Mouse (Mus musculus) ovary, adult 10 weeks (tissue): ENCODE data around the gene Tmem106b. TPM values are rescaled to one million over a fixed set of nuclear protein-coding genes. Genes with fewer than 3 reads are reported as not detected.

Experiments used
- polyA plus RNA-seq: library from polyadenylated mRNA; stranded (reverse); fragments of 350-450 nt; fragmentation: Illumina TruSeq; extraction: RNeasy Lipid Tissue Mini Kit (QIAGEN cat#74804); gene quantifications from one replicate; pipeline ENCODE4 v1.2.3, GENCODE M21; 2014

The Tmem106b gene
- 277 TPM for polyA plus RNA-seq

GRCm38 (mm10) chr6:13069302-13070146 lies at the start of gene Tmem106b:
Tmem106b (plus strand) TSS chr6:13069759.

Other genes with a start within 250 kb of the Tmem106b start
- 0.71 TPM for gene Vwde, start 155.2 kb downstream of the Tmem106b start, polyA plus RNA-seq